Mouse (Mus musculus) c-Kit-positive CD71-positive TER-119-negative erythroid progenitor cells, embryonic 14.5 days (primary cell): ENCODE results near the gene Ccl9.
"Not testable (repeated sequence)": the region's sequence is repeated elsewhere in the genome, so short reads cannot be mapped to it uniquely, and the experiment has no call there.

Experiments used
- DNase-seq: peaks from one replicate; pipeline ENCODE4 v3.0.0-alpha.2; 2013; ENCODE audit warnings: low read depth

Ccl9 gene

GRCm38 (mm10) chr11:83580699-83581232, 2.3 kb upstream of the Ccl9 start:
- no peak for DNase-seq

- DNase-seq: no peak
Measured at GRCm38 (mm10) chr11:83578999-83579398, 563 bp upstream of the Ccl9 start.

DNA sequence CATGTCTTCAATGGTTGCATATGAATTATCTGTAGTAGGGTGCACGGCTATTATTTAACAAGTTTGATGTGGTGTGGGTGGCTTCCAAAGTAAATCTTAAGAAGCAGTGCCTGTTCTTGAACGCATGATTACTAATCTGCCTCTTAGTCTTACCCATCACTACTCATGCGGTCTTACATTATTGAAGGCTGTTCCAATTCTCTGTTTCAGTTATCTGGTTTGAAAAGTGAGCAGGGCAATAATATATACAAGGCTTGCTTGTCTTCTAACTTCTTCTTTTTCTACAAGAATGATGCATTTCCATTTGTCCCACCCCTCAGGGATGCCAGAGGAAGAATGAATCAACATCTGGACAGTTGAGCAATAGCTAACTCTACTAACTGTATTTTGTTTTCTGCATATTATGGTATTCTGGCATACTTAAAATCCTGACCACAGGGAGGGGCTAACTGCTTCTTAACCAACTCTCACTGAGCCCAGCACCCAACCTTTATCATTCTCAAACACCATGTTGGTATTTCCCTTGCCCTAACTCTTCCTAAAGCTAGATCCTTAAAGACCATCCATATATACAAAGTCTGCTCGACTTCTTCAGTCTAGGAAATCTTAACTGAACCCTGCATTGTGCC, 1.4 kb downstream of the Ccl9 start:
- no peak for DNase-seq

DNA sequence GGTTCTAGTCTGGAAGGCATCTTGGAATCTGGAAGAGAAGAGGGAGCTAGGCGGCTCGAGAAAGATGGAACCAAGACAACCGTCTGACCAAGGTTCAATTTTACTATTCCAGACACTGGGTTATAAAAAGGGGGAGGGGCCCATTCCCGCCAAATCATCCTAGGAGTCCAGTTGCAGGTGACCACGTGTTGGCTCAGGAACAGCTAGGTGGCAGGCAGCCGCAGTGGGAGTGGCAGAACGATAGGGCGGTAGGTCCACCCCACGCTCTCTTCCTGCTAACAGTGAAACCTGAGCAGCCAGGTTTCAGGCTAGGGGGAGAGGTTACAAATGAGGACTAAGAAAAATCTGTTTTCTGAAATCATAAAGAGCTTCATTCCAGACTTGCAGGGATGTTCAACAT, 5.6 kb downstream of the Ccl9 start:
- DNase-seq: no peak

GRCm38 (mm10) chr11:83572223-83572622, 6.2 kb downstream of the Ccl9 start:
- no peak for DNase-seq

- DNase-seq: no peak
Measured at GRCm38 (mm10) chr11:83570189-83570588, 8.2 kb downstream of the Ccl9 start.

DNA sequence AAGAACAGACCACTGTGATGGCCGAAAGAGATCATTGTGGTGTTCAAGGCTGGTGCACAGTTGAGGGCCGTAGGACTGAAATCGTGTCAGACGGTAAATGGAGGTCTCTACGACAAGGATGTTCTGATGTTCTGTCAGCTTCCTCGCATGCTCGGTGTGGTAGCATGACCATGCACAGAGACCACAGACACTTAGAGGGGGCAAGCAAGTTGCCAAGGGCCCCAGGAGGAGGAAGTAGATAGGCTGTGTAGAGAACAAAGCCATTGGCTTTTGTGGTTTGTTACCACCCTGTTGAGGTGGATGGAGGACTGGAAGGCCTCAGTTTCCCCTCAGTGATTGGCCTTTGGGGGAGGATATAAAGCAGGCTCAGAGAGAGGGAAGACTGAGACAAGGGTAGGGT, 9.2 kb downstream of the Ccl9 start:
- DNase-seq: no peak

DNA sequence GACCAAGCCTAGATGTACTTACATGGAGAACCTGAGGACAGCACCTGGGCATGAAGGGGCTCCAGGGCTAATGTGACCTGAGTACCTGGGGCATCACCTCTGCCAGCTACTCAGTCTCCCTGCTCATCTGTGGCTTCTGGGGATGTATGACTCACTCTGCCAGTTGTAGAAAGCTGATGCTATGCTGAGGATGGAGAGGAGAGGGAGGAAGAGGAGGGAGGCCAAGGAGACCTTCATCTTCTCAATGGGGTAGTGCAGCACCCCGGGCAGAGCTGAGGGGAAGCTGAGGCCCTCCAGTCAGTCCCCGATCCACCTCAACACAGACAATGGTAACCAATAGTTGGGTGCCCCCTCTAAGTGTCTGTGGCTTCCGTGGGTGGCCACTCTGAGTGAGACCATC, 9.7 kb downstream of the Ccl9 start:
- no peak for DNase-seq

GRCm38 (mm10) chr11:83568061-83568460, 10.4 kb downstream of the Ccl9 start:
- DNase-seq: no peak

DNA sequence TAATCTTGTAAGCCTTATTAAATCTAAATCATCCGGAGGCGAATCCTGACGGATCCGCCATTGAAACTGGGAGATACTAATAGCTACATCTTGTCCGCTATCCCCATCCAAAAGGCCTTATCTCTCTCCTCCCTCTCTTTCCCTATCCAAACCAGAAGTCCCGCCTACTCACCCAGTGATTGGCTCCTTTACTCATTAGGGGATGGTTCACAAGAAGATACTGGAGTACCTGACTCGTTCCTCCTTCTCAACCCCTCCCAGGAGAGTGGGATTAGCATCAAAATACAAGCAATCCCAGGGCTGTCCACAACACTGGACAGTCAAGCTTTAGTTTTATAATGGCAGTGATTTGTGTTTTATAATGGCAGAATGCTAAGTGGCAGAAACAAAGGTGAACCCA, 11.1 kb downstream of the Ccl9 start:
- no peak for DNase-seq

DNA sequence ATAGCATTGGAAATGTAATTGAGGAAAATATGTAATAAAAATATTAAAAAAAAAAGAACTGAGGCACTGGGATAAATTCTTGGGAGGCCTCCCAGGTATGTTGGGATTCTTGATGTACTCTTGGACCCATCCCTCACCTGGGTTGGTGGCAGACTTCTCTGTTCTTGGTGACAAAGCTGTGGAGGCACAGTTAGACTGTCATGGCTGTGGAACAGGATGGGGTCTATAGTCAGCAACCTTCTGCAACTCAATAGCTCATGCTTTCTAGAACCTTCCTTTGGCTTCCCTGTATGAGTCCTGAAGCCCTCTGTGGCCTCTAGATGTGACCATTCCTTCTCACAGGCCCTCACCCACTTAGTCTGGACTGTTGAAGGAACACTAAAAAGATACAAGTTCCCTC, 11.8 kb downstream of the Ccl9 start:
- no peak for DNase-seq

DNA sequence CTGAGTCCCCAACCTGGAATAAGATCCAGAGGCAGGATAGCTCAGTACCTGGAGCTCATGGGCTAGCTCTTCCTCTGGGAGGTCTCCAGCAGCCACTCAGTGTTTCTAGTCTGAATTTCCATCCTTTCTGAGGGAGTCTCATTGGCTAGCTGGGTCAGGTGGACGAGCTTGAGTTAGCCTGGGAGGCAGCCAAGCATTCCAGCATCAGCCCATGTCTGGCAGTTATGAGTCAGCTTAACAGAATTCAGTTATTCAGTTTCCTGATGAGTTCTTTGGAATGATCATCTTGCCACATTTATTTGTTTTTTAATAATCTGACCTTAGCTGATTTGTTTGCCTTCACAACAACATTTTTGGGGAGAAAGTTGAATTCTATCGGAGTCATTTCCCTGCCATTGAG, 14.7 kb downstream of the Ccl9 start:
- no peak for DNase-seq

DNA sequence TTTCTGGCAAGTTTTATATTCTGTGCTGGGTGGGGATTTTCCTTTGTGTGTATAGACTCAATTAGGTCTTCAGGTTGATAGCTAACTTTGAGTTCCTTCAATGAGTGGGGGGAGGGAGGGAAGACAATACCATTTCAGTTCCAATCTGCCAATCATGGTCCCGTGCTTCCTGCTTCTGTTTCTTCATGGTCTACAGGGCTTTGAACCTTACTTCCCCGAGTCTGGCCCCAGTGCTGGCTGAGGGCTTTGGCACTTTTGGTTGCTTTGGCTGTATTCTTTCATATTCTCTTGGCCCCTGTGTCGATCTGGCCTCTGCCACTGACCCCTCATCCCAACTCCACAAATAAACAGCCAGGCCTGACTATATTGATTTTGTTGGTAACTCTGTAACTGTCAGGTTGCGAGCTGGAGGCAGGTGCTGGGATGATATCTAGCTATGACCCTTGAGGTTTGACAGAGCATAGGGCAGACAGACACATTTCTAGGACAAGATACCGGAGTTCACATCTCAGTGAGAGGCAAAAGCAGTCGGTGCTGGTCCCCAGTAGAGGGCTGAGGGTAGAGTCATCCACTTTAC, 16.0 kb downstream of the Ccl9 start:
- no peak for DNase-seq

GRCm38 (mm10) chr11:83560405-83560804, 18.0 kb downstream of the Ccl9 start:
- DNase-seq: no peak

- DNase-seq: no peak
Measured at GRCm38 (mm10) chr11:83557074-83557473, 21.4 kb downstream of the Ccl9 start.

DNA sequence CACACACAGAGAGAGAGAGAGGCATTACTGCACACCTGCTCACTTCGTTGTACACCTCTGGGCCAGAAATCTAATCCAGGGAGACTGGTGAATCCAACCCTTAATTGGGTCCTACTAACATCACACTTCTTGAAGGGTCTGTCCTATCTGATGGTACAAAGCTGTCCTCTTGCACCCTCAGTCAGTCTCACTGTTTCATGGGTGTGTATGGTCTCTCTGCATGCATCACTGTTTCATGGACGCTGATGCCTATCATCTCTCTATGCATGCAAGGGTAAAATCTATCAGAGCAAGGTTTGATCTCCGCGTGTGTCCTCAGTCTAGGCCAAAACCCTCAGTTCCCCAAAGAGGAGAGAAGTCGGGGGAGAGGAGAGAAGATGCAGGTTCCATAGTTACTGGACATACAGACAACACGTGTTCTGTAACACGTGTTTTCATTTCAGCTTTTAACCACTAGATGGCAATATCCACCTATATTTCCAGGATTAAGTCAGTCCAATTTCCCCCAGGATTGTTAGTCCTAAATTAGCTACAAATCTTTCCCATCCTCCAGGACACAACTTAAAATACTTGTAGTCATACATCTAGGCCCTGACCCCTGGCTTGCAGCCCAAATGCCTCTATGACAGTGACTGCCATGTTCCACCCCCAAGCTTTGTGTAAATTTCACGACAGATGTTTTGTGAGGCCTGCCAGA, 22.2 kb downstream of the Ccl9 start:
- DNase-seq: peak; percentile 21

DNA sequence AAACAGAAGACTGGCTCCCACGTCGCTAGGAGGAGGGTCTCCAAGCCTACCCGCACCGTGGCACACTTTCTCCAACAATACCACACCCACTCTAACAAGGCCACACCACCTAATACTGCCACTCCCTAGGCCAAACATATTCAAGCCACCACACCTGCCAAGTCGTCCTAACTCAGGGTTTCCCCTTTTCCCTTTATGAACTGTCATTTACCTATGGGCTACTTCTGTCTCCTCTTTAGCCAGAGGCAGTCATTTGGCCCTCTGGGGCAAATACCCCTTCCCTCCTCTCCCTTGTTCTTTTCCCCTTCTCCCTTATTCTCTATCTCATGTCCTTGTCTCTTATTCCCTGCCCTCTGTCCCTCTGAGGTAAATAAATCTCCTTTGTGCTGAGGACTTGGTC, 26.8 kb downstream of the Ccl9 start:
- no peak for DNase-seq

GRCm38 (mm10) chr11:83551037-83551436, 27.4 kb downstream of the Ccl9 start:
- DNase-seq: not testable (repeated sequence)

GRCm38 (mm10) chr11:83550186-83550632, 28.2 kb downstream of the Ccl9 start:
- no peak for DNase-seq

- DNase-seq: no peak
Measured at GRCm38 (mm10) chr11:83544214-83544613, 34.2 kb downstream of the Ccl9 start.

- no peak for DNase-seq
Measured at GRCm38 (mm10) chr11:83541415-83541814, 37.0 kb downstream of the Ccl9 start.

DNA sequence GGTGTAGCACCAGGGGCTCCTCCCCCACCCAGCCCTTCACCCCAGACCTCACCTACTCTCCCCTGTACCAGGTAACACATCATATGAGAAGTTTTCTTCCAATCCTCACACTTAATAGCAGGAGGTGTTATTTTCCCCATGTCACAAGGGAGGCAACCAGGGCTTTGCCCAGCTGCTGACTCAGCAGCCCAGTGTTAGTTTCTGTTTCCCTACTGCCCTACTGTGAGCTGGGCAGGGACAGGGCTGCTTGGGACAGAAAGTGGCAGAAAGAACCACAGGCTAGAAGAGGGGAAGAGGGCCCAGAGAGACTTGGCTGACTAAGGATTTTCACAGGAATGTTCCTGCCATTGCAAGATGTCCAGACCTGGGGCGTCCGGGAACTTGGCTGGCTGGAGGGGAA, 37.5 kb downstream of the Ccl9 start:
- no peak for DNase-seq

- DNase-seq: no peak
Measured at GRCm38 (mm10) chr11:83538705-83539314, 39.6 kb downstream of the Ccl9 start.
